Mouse (Mus musculus) urinary bladder, postnatal 4 days (tissue): ENCODE results near the gene Gramd1b.

Source experiments
- DNase-seq, 2 experiments: peaks; one replicate each; pipeline ENCODE4 v3.0.0; 2021 to 2022; ENCODE audit warnings: low spot score in 2 of 2

Gene Gramd1b

DNA sequence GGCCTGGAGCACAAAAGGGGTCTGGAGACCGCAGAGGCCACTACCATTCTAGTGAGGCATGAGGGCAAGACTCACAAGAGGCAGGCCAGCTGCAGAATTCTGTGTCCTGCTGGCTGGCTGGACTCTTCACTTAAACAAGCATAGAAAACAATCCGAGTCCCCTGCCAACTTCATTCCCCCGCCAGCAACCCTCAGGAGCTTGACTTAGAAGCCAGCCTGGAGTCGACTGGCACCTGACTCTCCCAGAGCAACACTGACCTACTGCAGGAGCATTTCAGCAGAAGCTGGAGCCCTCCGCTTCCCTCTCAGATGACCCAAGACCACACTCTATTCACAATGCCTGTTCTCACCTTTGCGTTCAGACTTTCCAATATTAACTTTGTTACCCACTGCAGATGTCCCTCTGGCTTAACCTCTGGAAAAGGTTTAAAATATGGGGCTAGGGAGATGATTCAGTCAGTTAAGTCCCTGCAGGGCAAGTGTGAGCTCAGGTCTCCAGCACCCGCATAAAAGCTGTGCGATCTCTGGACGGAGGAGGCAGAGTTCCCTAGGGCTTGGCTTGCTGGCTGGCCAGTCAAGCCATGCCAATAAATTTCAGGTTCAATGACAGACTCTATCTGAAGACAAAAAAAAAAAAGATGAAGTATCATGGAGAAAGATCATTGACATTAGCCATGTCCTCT is 104.8 kb downstream of the Gramd1b start:
- no peak for DNase-seq

DNA sequence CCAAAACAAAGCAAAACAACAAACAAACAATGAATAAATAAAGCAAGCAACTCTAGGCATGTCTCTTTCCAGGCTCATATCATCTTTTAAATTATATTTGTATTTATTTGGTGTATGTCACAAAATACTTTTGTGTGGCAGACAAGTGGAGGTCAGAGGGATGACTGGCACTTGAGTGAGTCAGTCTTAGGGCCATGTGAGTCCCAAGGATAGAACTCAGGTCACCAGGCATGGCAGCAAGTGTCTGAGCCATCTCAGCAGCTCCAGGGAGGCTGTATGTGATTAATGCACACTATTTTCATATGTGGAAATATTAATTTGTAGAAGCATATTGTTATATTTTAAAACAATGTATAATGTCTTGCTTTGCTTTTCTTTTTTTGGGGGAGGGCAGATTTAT is 106.3 kb downstream of the Gramd1b start:
- DNase-seq = no peak

DNA sequence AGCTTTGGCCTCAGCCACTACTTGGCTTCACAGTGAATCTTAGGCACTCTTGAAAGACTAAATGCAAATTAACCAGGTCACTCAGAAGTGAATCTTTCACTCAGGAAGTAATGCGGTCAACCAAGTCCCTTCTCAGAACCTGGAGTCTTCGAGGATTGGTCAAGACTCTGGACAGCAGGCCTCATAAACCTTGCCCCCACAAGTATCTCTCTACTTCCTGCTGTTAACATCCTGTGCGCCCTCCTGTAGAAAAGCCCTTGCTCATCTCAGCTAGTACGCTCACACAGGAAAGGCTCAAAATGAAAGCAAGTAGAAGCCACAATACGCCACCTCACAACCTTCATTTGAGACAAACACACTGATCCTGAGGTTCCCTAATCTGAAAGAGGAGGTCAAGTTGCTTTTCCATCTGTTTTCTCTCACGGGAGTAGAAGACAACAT is 107.7 kb downstream of the Gramd1b start:
- DNase-seq = no peak

DNA sequence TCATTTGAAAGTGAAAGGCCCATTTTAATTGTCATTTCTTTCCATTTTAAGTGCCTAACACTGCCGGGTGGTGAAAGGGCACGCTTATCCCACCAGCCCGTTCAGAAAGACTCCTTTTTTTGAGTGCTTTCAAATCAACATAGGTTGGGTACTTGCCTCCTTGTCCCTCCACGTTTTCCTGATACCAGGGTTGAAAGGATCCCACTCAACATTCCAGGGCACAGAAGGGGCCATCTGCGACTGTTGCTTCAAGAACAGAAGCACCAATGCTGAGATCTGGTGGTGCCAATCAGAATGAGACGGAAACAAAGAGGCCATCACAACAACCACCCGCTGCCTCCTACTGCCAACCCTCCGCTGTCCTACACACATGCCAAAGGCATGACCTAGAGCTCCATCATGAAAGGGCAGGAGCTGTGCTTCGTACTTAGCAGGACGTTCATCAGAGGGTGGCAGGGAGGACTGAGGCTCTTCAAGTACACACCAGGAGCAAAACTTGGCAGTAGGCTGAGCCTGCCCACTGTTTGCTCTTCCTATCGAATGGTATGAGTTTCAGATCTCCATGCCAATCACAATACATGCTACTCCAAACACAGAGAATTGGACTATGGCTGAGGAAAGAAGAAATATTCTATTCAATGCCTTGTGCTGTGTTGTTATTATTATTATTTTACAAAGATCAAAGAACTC is 108.7 kb downstream of the Gramd1b start:
- no peak for DNase-seq

DNA sequence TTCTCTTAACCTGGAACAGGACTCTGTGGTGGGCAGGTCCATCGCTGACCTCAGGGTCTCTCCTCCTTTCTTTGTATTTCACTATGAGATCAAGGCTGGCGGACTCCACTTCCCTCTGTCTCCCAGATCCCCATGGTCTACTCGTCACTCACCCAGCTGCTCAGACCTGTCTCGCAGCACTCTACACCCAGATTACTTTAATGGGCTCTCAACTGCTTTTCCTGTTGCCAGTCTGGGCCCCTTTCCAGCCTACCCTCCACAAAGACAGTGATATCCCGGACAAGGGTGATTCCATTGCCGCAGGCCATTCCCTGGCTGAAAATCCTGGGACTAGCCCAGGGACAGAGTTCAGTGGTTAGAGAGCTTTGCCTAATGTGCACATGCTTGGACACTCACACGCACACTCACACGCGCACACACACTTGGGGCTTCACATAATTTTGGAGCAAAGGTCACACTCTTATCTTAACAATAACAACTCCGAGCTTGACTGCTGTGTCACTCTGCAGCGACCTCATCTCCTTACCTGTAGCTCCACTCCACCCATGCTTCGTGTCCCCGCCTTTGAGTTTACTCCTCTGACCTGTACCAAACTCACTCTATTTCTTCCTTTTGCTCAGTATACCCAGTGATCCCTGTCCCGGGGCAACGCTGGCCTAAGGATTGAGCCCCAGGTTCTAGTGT is 110.4 kb downstream of the Gramd1b start:
- no peak for DNase-seq

DNA sequence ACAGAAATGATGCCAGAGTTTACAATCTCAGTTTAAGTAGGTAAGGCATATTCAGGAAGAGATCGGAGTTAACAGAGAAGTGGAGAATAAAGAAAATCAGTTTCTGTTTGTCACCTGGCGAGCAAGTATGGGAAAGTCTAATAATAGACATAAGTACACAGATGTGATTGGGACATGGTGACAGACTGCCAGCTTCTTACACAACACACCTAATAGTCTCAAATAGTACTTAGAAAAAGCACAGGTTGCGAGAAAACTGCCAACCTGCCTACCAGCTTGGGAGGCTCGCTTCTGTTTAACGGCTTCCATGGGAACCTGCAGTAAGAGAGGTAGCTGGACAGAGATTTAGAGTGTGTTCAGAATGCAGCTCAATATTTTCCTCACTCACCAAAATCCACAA is 112.4 kb downstream of the Gramd1b start:
- DNase-seq = no peak

DNA sequence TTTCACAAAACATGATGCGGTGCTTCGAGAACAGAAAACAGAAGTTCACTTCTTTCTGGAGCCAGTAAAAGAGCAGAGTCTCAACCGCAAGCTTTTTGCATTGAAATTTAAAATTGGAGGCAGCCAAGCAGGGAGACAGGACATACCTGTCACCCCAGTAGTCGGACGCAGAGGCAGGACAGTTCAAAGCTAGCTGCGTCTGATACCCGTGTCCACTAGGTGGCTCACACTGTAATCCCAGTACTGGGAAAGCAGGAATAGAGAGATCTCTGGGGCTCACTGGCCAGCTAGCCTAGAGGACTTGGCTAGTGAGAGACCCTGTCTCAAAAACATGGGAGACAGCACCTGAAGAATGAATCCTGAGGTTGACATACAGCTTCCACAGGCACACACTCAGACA is 115.0 kb downstream of the Gramd1b start:
- DNase-seq = no peak

DNA sequence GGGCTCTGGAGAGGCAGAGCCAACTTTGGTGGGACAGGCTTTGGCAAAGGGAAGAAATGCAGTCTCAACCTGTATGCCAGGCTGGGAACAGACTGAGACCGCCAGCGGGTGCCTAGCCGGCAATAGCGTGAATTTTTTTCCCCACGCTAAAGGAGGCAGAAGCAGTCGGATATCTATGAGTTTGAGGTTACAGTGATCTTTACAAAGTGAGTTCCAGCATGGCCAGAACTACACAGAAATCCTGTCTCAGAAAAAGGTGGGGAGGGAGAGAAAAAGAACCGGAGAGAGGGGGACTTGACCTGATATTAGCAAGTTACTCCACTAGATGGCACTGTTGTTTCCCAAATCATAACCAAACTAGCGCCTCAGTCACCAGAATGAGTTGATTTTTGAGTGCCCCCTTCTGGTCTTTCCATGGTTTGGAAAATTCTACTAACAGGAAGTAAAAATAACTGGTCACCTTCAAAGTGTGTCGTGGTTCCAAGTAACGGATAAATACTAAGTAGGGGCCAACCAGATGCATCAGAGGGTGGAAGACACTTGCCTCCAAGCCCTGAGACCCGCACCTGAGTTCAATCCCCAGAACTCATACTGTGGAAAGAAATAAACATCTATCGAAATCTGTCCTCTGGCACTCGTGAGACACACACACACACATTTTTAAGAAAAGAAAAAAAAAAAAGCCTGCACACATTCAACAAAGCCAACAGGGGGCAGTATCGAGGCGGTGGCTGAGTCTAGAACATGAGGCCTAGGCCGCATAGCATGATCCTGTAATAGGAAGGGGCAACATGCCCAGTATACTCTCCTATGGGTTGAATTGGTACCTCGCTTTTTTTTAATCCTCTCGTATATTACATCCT is 116.0 kb downstream of the Gramd1b start:
- no peak for DNase-seq

DNA sequence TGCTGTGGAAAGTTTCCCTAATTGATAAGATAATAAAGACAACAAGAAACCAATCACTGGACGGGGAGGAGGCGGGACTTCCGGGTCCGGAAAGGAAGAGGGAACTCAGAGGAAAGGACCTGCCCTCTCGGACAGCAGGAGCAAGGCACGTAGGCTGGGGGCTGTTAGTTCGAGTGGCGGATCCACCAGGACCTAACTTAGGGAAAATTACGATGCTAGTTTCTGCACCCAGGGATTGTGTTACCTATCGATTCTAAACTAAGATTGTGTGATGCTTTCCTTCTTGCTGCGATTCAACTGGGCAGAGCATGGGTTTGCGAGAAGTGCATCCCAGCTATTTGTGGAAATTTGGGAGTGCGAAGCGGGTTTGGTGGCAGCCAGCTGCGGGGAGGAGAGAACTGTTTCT is 116.7 kb downstream of the Gramd1b start:
- DNase-seq = peak; percentile 63 to 81

DNA sequence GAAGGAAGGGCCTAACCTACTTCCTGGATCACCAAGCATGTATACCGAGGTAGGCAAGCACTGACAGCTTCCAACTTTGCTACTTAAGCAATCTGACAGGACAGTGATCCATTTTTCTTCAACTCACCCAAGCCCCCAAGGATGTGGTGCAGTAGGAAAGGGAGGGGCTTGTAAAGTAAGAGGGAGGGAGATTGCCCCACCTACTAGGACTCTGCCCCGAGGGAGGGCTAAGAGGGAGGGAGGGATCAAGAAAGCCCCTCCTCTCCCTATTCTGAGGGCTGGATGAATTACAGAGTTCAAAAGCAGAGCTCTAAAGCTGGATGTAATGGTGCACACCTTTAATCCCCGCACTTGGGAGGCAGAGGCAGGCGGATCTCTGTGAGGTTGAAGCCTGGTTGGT is 117.6 kb downstream of the Gramd1b start:
- no peak for DNase-seq

DNA sequence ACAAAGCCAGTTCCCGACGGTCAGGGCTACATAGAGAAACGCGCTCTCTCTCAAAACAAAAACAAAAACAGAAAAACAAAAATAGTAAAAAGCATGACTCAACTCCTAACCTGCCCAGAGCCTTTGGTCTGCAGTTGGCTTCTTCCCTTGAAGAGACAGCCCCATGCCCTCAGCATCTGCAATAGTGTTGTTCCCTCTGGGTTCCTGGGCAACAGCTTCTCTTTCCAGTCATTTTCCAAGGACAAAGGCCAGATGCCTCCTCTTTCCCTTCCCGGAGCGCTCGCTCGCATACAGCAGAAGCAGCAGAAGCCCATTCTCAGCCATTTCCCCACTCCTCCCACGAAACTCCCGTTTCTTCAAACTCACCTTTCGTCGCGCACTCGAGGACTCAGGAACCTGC is 118.3 kb downstream of the Gramd1b start:
- DNase-seq = no peak

DNA sequence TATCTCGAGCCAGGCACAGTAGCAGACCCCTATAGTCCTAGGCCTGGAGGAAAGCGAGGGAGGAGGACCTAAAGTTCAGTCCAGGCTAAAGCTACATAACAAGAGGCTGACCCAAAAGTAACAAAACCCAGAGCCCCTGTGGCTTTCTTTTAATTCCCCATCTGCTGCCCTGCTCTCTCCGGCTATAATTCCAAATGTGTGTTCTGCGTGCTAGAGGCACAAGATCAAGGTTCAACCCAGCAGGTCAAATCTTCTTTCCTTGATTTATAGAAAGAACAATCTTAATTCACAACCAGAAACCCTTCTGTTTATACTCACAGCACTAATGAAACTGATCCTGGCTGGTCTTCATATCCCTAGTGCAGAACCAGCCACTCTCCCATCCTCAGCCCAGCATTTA is 118.9 kb downstream of the Gramd1b start:
- no peak for DNase-seq

DNA sequence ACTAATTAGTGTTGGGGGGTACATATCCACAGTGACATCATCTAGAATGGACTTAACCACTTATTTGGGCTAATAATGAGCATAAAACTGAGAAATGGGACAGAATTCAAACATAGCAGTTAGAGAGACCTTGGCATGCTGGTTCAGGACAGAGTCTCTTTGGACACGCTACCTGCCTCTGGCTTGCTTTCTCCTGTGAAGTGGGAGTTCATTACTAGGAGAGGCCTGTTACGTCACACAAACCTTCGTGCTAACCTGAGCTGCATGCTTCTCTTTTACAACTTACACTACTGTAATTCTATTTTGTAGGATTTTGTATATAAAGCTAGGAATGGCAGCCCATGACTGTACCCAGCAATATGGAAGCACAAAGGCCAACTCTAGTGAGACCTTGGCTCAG is 120.3 kb downstream of the Gramd1b start:
- no peak for DNase-seq

DNA sequence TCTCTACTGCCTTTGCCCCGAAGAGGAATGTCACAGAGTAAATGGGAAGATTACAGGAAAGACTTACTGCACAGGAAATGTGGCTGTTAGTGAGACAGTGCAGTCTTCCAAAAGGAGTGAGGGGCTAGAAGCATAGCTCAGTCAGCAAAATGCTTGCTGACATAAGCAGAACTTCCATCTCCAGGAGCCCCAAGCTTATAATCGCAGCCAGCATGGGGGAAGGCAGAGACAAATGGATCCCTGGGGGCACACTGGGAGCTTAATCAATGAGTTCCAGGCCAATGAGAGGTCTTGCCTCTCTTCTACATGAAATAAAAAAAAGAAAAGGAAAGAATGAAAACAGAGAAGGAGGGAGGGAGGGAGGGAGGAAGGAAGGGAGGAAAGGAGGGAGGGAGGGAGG is 122.1 kb downstream of the Gramd1b start:
- DNase-seq = no peak

DNA sequence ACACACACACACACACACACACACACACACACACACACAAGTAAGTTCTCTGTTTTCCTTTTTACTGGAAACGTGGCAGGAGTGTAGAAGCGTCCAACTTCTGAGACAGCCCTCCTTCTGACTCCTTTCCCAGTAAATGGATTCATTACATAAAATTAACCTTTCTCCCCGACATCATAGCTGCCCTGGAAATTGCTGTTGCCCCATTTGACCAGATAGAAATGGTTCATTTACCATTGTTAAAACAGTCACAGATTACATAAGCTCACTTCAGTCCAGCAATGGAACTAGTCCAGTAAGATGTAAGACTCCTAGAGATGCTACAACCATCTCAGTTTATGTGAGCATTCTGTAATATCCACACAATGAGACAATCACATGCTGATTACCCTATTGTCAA is 122.8 kb downstream of the Gramd1b start:
- no peak for DNase-seq

DNA sequence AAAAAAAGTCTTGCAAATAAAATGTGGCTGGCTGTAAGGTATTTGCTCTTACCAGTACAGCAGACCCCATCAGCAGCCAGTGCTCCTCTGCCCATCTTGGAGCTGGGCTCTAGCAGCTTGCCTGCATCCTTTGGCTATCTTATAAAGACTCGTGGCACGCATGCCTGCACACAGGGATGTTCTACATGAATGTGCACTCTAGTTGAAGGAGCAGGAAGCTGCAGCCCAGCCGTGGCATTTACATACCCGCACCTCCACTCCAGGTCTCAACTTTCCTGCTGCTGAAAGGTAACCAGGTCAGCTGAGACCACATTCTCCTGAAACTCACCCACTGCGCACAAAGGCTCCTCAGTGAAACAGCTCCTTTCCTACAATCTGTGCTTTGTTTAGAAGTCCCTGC is 123.3 kb downstream of the Gramd1b start:
- no peak for DNase-seq

DNA sequence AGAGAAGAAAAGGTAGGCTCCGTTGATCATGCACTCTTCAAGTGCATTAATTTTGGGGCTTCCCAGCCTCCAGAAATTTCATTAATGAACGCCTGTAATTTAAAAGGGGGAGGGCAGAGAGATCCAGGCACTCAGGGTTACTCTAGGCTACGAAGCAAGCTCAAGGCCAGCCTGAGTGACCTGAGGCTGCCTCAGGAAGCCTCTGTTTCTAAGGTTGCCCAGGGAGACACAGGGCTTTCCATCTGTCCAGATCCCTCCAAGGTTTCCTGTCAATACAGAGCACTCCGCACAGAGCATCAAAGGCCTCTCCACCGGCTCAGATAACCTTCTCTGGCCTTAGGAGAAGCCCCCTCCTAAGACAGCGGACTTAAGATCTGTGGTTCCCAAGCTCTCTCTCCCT is 125.4 kb downstream of the Gramd1b start:
- DNase-seq = no peak

DNA sequence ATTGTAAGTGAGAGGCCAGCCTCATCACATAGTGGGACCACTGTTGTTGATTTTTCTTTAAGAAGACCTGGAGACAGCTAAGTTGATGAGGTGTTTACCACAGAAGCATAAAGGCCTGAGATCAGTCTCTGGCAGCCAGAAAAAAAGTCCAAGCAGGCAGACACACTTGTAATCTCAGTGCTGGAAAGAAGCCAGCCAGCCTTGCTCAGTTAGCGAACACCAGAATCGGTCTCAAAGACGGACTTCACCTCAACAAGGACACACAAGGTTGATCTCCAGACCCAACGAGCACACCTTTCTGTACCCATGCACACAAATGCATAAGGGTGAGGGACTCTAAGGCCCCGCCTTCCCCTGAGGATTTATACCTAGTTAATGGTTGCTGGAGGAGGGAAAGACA is 125.9 kb downstream of the Gramd1b start:
- no peak for DNase-seq

DNA sequence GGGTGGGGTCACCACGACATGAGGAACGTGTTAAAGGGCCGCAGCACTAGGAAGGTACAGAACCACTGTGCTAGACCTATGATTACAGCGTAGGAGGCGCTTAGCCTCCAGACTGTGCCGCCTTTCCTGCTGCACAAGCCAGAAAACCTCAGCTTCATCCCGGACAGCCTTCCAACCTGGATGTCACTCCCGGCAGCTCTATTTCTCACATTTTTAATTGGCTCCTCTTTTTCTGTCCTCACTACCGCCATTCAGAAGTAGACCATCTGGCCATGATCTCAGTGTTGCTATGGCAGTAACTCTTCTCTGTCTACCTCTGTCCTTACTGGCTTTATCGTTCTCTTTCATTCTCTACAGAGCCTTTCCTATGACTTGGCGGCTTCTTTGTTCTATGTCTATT is 126.5 kb downstream of the Gramd1b start:
- DNase-seq = no peak

DNA sequence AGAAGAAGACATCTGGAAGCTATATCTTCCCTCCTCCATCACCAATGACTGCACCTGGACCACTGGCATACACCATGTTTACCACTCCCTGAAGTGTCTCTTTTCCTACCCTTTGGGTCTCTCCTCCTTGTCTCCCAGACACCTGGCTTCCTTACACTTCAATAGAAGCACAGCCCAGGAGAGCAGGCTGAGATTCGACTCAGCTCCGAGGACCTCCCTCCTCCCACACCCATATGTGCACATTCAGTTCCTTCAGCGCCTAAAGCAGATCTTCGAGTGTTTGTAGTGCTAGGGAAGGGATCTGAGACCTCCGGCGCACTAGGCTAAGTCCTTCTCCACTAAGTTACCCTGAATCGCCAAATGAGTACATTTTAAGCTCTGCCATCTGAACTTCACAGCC is 127.4 kb downstream of the Gramd1b start:
- DNase-seq = no peak

DNA sequence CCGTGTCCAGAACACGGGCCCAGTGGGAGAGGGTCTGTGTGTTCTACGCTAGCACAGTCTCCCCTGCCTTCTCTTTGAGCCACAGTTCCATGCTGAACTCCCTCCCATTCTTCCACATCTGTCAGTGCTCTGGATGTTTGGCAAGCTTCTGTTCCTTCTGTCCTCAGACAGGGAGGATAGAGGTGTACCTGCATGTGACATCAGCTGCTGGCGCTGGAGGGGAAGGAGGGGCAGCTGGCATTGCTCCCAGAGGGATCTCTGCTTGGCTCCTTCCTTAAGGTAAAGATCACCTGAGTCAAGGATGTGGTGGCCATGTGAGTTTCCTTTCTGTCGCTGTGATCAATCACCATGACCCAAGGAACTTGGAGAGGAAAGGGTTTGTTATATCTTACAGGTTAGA is 129.4 kb downstream of the Gramd1b start:
- no peak for DNase-seq

DNA sequence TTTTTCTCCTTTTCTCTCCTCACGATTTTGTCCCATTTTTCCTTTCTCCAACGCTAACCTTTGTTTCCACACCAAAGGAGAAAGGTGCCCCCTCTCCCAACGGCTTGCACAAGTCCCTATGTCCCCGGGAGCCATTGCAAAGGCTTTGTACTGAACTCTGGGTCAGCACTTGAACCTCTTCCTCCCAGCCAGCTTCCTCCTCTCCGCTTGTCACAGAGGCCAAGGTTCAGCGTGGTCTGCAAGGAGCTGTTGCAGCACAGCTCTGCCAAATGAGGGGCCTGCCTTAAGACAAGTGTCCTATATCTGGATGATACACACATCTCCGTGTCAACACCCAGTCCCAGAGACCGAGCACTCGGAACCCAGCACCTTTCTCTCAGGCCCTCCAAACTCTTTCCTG is 130.3 kb downstream of the Gramd1b start:
- no peak for DNase-seq
